Mouse (Mus musculus) kidney, postnatal 0 days (tissue): ENCODE data around the gene Dimt1. TPM values are rescaled to one million over a fixed set of nuclear protein-coding genes. Genes with fewer than 3 reads are reported as not detected.
"Not testable (repeated sequence)": the region's sequence is repeated elsewhere in the genome, so short reads cannot be mapped to it uniquely, and the experiment has no call there.

Experiments used
- ATAC-seq: fragments of 200-750 bp; cut with Nextera tagmentation; replicated peaks from 2 replicates; pipeline ENCODE4 v1.8.0; 2017; ENCODE audit warnings: low read depth, moderate number of reproducible peaks, moderate TSS enrichment, moderate library complexity; ENCODE audit not compliant: low FRiP score
- DNase-seq: peaks from one replicate; pipeline ENCODE4 v3.0.0-alpha.2; 2016; ENCODE audit warnings: low spot score
- H3K27ac ChIP-seq: fragments of 300-500 bp; sonication (generic); 2 replicates; pipeline ENCODE4 v1.5.1; 2014; ENCODE audit warnings: mild to moderate bottlenecking
- H3K27me3 ChIP-seq: fragments of 300-500 bp; sonication (generic); 2 replicates; pipeline ENCODE4 v1.6.1; 2014; ENCODE audit warnings: low read length, mixed read lengths; ENCODE audit not compliant: insufficient read depth
- H3K36me3 ChIP-seq: fragments of 300-500 bp; sonication (generic); 2 replicates; pipeline ENCODE4 v1.6.1; 2014; ENCODE audit warnings: low read length, mixed read lengths; ENCODE audit not compliant: insufficient read depth
- H3K4me1 ChIP-seq: fragments of 300-500 bp; sonication (generic); replicated peaks from 2 replicates; pipeline ENCODE4 v1.6.1; 2014; ENCODE audit warnings: antibody characterized with exemption, low read length, mixed read lengths; ENCODE audit not compliant: insufficient read depth
- H3K4me2 ChIP-seq: fragments of 300-500 bp; sonication (generic); 2 replicates; pipeline ENCODE4 v1.6.1; 2014; ENCODE audit warnings: mild to moderate bottlenecking, low read length, moderate library complexity, mixed read lengths
- H3K4me3 ChIP-seq: fragments of 300-500 bp; sonication (generic); replicated peaks from 2 replicates; pipeline ENCODE4 v1.5.1; 2014; ENCODE audit warnings: low read depth, low read length
- H3K9ac ChIP-seq: fragments of 300-500 bp; sonication (generic); 2 replicates; pipeline ENCODE4 v1.6.1; 2014; ENCODE audit warnings: low read depth, low read length
- H3K9me3 ChIP-seq: fragments of 300-500 bp; sonication (generic); replicated peaks from 2 replicates; pipeline ENCODE4 v1.6.1; 2016; ENCODE audit warnings: low read length, inconsistent platforms, mixed read lengths
- CTCF ChIP-seq: IDR thresholded peaks from 2 replicates; pipeline ENCODE4 v1.5.1; 2016; ENCODE audit warnings: antibody characterized with exemption, low read depth, mild to moderate bottlenecking, moderate library complexity
- WGBS: fragments of 180-500 bp; shearing (Covaris S2); extraction: QIAGEN DNeasy Blood & Tissue Kit; methylation state at CpG from one replicate; pipeline ENCODE4 v1.1.7; 2014; 5-methylcytosine and 5-hydroxymethylcytosine counted together
- polyA plus RNA-seq: library from polyadenylated mRNA; unstranded; fragments of >200 nt; fragmentation: Nextera tagmentation; extraction: Ambion mirVana; gene quantifications from 2 replicates; pipeline ENCODE4 v1.2.1, GENCODE M21; 2015

Dimt1 gene
- 30.2 and 33.8 TPM in 2 replicates for polyA plus RNA-seq

- H3K27me3 ChIP-seq: no peaks in the 10 kb centered on the region
- H3K9ac ChIP-seq: peak within 1 kb of the TSS; percentile 80
- ATAC-seq (peak; percentile 98), DNase-seq (peak; percentile 98)
- peak within 1 kb of the TSS; percentile 56 for H3K4me2 ChIP-seq
- peak within 1 kb of the TSS; percentile 88 for H3K27ac ChIP-seq
- H3K4me3 ChIP-seq: peak within 1 kb of the TSS; percentile 78
- no peaks in the 10 kb centered on the region for H3K9me3 ChIP-seq
- 0 out of 2 replicates have a peak, but pooled peaks cover 5% of the 10 kb centered on the region for H3K36me3 ChIP-seq
- TF ChIP-seq CTCF: no peak
- peaks cover 3% of the 10 kb centered on the region; the same call in 1 of the 2 replicates for H3K4me1 ChIP-seq
- under 1% methylated on average over 68 of the region's 68 CpGs for WGBS
Observed at GRCm38 (mm10) chr13:106946594-106947540, at the start of gene Dimt1. Gene Dimt1, plus strand, starts transcription at chr13:106947127.

- H3K4me3 ChIP-seq: no peak overlapping the region
- peaks cover 30% of the 10 kb centered on the region for H3K36me3 ChIP-seq
- H3K4me1 ChIP-seq: no peaks in the 10 kb centered on the region
- H3K4me2 ChIP-seq: no peak overlapping the region
- ATAC-seq: no peak
- H3K27me3 ChIP-seq: no peaks in the 10 kb centered on the region
- no peak for DNase-seq
- TF ChIP-seq CTCF: no peak
- WGBS: 76% methylated on average over 3 of the region's 3 CpGs
- H3K27ac ChIP-seq: no peak overlapping the region
- H3K9ac ChIP-seq: no peak overlapping the region
- H3K9me3 ChIP-seq: no peaks in the 10 kb centered on the region
Observed at GRCm38 (mm10) chr13:106904637-106905036, 42.3 kb upstream of the Dimt1 start.

DNA sequence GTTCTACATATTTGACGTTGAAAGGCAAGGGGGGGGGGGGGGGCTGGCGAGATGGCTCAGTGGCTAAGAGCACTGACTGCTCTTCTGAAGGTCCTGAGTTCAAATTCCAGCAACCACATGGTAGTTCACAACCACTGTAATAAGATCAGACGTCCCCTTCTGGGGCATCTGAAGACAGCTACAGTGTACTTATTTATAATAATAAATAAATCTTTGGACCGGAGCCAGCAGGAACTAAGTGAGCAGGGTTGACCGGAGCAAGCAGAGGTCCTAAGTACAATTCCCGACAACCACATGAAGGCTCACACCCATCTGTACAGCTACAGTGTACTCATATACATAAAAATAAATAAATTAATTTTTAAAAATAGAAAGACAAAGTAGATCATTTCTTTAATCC lies 41.8 kb upstream of the Dimt1 start:
- H3K4me3 ChIP-seq, H3K9me3 ChIP-seq, H3K27me3 ChIP-seq, ATAC-seq, H3K27ac ChIP-seq, H3K9ac ChIP-seq, H3K4me1 ChIP-seq, DNase-seq, H3K4me2 ChIP-seq: not testable (repeated sequence)
- peaks cover 31% of the 10 kb centered on the region for H3K36me3 ChIP-seq
- WGBS: 81% methylated on average over 6 of the region's 6 CpGs

DNA sequence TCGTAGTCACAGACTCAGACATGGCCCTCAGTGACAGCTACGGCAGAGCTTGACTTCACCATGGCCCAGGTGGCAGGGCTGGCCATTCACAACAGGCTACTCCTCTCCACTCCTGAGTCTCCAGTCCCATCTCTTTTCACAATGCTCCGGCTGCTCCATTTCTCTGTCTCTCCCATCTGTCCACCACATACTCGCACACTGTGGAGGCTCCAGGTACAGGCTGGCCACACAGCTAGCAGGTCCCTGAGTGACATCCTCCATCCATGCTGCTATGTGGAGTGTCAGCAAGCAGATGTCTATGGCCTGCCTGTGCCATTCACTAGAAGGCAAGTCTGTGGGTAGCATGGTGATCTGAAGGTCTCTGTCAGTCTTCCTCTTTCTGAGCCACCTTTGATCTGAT lies 39.7 kb upstream of the Dimt1 start:
- Histone ChIP-seq H3K27ac (no peak overlapping the region), H3K4me3 (no peak overlapping the region), H3K36me3 (peaks cover 31% of the 10 kb centered on the region), H3K4me2 (no peak overlapping the region), H3K9me3 (no peaks in the 10 kb centered on the region), H3K9ac (no peak overlapping the region), H3K27me3 (no peaks in the 10 kb centered on the region), H3K4me1 (no peaks in the 10 kb centered on the region)
- WGBS: 98% methylated on average over 4 of the region's 4 CpGs
- DNase-seq (no peak), ATAC-seq (no peak)
- TF ChIP-seq CTCF: no peak

DNA sequence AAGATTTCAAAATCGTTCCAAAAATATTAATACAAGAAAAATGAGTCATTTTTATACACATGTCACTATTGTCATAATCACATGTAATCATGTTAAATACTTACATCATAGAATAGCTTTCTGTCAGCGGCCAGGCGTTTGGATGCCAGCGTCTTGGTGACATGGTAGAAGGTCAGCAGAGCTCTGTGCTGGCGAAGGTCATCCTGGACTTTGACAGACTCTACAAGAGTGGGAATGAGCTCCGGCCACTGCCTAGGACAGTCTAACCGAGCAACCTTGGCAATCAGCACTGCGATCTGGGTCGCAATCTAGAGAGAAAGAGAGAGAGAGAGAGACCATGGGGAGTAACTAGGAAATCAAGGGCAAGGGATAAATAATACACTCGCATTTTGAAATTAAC lies 36.8 kb upstream of the Dimt1 start:
- ATAC-seq (no peak), DNase-seq (no peak)
- Histone ChIP-seq H3K36me3 (peaks cover 31% of the 10 kb centered on the region), H3K9ac (no peak overlapping the region), H3K27me3 (no peaks in the 10 kb centered on the region), H3K4me2 (no peak overlapping the region), H3K4me3 (no peak overlapping the region), H3K4me1 (no peaks in the 10 kb centered on the region), H3K9me3 (no peaks in the 10 kb centered on the region), H3K27ac (no peak overlapping the region)
- WGBS: 97% methylated on average over 10 of the region's 10 CpGs
- TF ChIP-seq CTCF: no peak

GRCm38 (mm10) chr13:106913125-106913736 lies 33.7 kb upstream of the Dimt1 start:
- Histone ChIP-seq H3K9me3 (no peaks in the 10 kb centered on the region), H3K4me3 (no peak overlapping the region), H3K9ac (no peak overlapping the region), H3K4me2 (no peak overlapping the region), H3K27ac (no peak overlapping the region), H3K4me1 (no peaks in the 10 kb centered on the region), H3K27me3 (no peaks in the 10 kb centered on the region), H3K36me3 (peaks cover 14% of the 10 kb centered on the region)
- 69% methylated on average over 3 of the region's 3 CpGs for WGBS
- no peak for DNase-seq
- ATAC-seq: no peak
- no peak for TF ChIP-seq CTCF
